Mouse (Mus musculus): Measurements from ENCODE around the gene Rxra. TPM values are rescaled to one million over a fixed set of nuclear protein-coding genes. Genes with fewer than 3 reads are reported as not detected.

Gene Rxra
- polyA plus RNA-seq (2014; fragmentation: Illumina TruSeq; extraction: RNeasy Lipid Tissue Mini Kit (QIAGEN cat#74804); ENCODE audit: low read depth, low replicate concordance): 5.4 TPM

GRCm38 (mm10) chr2:27676106-27676477 is at the start of gene Rxra:
Gene Rxra (plus strand): TSS chr2:27676440.

Other genes starting within 250 kb of the Rxra start
- gene Vav2, start 249.4 kb upstream of the Rxra start, polyA plus RNA-seq (2014; fragmentation: Illumina TruSeq; extraction: RNeasy Lipid Tissue Mini Kit (QIAGEN cat#74804); ENCODE audit: low read depth, low replicate concordance): 2.6 TPM
- 0.22 TPM for gene Brd3os, start 234.1 kb upstream of the Rxra start, polyA plus RNA-seq (2014; fragmentation: Illumina TruSeq; extraction: RNeasy Lipid Tissue Mini Kit (QIAGEN cat#74804); ENCODE audit: low read depth, low replicate concordance)
- 24.4 TPM for gene Brd3, start 168.8 kb upstream of the Rxra start, polyA plus RNA-seq (2014; fragmentation: Illumina TruSeq; extraction: RNeasy Lipid Tissue Mini Kit (QIAGEN cat#74804); ENCODE audit: low read depth, low replicate concordance)
- 12.7 TPM for gene Wdr5, start 161.3 kb upstream of the Rxra start, polyA plus RNA-seq (2014; fragmentation: Illumina TruSeq; extraction: RNeasy Lipid Tissue Mini Kit (QIAGEN cat#74804); ENCODE audit: low read depth, low replicate concordance)
- gene Col5a1, start 210.0 kb downstream of the Rxra start, polyA plus RNA-seq (2014; fragmentation: Illumina TruSeq; extraction: RNeasy Lipid Tissue Mini Kit (QIAGEN cat#74804); ENCODE audit: low read depth, low replicate concordance): 6.8 TPM

Data from sigmoid colon, adult 10 weeks (tissue).